Mouse (Mus musculus): ENCODE results near the gene Rhbdl3. TPM values are rescaled to one million over a fixed set of nuclear protein-coding genes. Genes with fewer than 3 reads are reported as not detected.
A peak's percentile ranks its signal among the peaks of the same experiment; 100 is the strongest.

The Rhbdl3 gene
- total RNA-seq, 2 experiments from 2014 or later, result 6.3 to 7.1 TPM

GRCm38 (mm10) chr11:80382626-80383018 is 81.9 kb downstream of the Rhbdl3 start:
- intact Hi-C loops (cut with DNase I), result no loop called here
- peak; percentile 15 for DNase-seq

GRCm38 (mm10) chr11:80383019-80383625 is 82.4 kb downstream of the Rhbdl3 start, which contains the start of gene Zfp207:
TSS of gene Zfp207 (plus strand) at chr11:80383279.
- peak; percentile 99 for DNase-seq
- intact Hi-C loops (cut with DNase I), result no loop called here

DNA sequence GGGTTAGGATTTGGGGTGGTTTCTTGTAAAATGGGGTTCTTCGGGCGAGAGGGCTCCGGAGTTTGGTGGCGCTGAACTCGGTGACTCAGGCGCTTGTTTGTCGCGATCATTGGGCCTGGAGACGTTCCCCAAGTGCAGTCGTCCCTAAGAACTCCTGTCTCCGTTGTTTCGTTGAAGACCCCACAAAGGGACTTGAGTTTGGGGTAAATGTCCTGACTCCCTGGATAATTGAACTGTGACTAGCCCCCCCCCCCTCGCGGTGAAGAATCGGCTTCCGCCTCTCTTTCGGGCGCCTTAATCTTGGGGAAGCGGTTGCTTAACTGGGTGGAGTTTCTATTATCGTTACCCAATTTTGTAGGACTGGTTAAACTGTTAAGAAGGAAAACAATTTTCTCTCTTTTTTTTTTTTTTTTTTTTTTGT is 82.9 kb downstream of the Rhbdl3 start:
- intact Hi-C loops (cut with DNase I), result no loop called here
- DNase-seq, result peak; percentile 23

DNA sequence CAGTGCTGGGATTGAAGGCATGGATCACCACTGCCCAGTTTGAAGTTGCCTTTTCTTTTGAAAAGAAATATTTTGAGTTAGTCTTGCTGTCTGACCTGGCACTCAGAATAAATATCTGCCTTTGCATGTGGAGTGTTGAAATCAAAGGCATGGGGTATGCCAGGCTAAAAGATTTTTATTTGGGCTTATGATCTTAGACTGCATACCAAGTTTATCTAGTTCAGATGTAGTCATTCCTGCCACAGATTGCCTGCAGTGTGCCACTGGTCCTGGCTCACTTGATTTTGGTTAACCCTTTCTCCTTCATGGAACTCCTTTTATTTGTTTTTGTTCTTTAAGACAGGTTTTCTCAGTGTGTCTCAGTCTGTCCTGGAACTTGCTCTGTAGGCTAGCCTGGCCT is 83.7 kb downstream of the Rhbdl3 start:
- DNase-seq, result no peak
- intact Hi-C loops (cut with DNase I), result no loop called here

DNA sequence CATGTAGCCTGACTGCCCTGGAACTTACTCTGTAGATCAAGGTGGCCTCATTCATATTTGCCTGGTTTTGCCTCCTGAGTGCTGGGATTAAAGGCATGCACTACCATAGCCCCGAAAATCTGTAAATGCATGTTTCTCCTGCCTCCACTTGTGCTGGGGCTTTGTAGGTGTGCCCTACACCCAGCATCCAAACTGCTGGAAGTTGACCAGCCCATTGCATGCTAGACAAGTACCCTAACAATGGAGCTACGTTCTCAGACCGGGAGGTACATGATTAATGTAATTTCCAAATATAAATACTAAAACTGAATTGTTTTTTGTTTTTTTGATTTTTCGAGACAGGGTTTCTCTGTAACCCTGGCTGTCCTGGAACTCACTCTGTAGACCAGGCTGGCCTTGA is 84.3 kb downstream of the Rhbdl3 start:
- intact Hi-C loops (cut with DNase I), result no loop called here
- DNase-seq, result no peak

- no peak for DNase-seq
- intact Hi-C loops (cut with DNase I), result no loop called here
Observed at GRCm38 (mm10) chr11:80386790-80387189, 86.1 kb downstream of the Rhbdl3 start.

GRCm38 (mm10) chr11:80389885-80390284 is 89.2 kb downstream of the Rhbdl3 start:
- intact Hi-C loops (cut with DNase I), result no loop called here
- no peak for DNase-seq

DNA sequence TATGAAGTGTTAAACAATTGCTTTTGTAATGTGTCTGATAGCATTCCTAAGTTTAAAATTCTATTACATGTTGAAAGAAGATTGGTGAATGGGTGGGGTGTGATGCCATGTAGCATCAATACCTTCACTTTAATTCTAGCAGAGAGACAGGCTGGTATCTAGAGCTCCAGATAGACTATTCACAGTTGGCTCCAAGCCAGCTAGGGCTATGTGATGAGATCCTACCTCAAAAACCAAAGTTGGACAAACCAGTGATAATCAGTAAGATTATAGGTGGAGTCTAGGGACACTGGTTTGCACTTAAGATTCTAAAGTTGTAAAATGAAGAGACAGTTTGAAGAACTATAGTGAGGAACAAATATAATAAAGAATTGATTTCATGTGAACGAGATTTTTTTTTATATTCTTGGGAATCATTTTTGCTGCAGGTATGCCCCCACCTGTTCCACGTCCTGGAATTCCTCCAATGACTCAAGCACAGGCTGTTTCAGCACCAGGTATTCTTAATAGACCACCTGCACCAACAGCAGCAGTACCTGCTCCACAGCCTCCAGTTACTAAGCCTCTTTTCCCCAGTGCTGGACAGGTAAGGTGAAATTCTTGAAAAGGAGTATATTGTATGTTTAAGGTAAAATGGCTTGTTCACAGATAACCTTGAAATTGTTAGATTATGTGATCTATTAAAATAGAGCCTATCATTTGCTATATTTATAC is 90.9 kb downstream of the Rhbdl3 start:
- intact Hi-C loops (cut with DNase I), result no loop called here
- no peak for DNase-seq

DNA sequence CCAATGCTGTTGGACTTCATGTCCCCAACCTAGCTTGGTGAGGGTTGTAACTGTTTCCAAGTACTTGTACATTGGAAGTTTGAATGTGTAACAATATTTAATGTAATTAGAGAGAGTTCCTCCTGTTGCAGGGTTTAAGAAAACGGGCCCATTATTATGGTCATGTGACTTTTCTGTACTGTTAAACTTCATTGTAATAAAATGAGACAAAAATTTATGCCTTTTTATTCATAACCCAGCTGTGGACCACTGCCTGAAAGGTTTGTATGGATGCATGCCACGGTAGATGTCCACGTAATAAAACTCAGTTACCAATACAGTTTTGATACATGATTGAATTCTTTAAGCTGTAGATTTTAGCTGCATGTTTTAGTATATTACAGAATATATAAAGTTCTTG is 95.2 kb downstream of the Rhbdl3 start:
- intact Hi-C loops (cut with DNase I), result no loop called here
- DNase-seq, result no peak

DNA sequence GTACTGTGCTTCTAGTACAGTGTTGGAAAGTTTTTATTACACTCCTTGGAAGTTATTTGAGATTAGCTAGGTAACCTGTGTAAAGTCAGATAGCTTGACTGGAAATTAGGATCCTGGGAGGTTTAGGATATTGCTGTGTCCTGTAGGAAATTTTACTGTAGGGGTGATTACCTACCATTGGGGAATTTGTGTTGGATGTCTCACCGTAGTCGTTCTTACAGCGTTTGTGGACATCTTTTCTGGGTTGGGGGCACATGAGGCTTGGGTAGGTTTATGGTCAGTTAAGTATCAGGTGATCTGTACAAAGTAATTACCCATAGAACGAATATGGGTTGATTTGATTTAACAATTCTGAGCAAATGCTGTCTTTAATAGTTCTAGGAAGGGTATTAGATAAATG is 95.9 kb downstream of the Rhbdl3 start:
- DNase-seq, result no peak
- intact Hi-C loops (cut with DNase I), result no loop called here

Other genes with a start within 250 kb of the Rhbdl3 start
- gene Crlf3, start 219.9 kb upstream of the Rhbdl3 start, total RNA-seq (2021), result 10 to 100 TPM; 13.1 to 14.5 TPM
- gene Atad5, start 211.5 kb upstream of the Rhbdl3 start, total RNA-seq (2021), result 1 to 10 TPM; 8.0 to 8.9 TPM
- 10 to 100 TPM; 11.2 to 11.4 TPM for gene Tefm, start 158.7 kb upstream of the Rhbdl3 start, total RNA-seq (2021)
- 1 to 10 TPM; 3.0 to 5.0 TPM for gene Adap2, start 146.8 kb upstream of the Rhbdl3 start, total RNA-seq (2021)
- gene Rnf135, start 117.1 kb upstream of the Rhbdl3 start, total RNA-seq (2021), result 1 to 10 TPM; 1.6 to 1.7 TPM
- gene Rhot1, start 91.9 kb upstream of the Rhbdl3 start, total RNA-seq (2021), result 10 to 100 TPM; 64.9 to 65.2 TPM
- 10 to 100 TPM; 41.1 to 45.2 TPM for gene 5730455P16Rik, start 77.1 kb downstream of the Rhbdl3 start, total RNA-seq (2021)
- gene Zfp207, start 82.4 kb downstream of the Rhbdl3 start, total RNA-seq (2021), result 100 to 1,000 TPM; 193 to 206 TPM
- gene Psmd11, start 127.7 kb downstream of the Rhbdl3 start, total RNA-seq (2021), result 100 to 1,000 TPM; 117 to 120 TPM
- 100 to 1,000 TPM; 380 to 382 TPM for gene Cdk5r1, start 176.1 kb downstream of the Rhbdl3 start, total RNA-seq (2021)

Measured in left cerebral cortex, postnatal 4 days (tissue).